Mouse (Mus musculus): ENCODE measurements at regions not wholly inside any gene's neighbourhood (a gene's known extent, or its start where the extent isn't known, plus 50 kb on each side); places are given as distances from the start of the nearest gene placed in this dataset.

DNA sequence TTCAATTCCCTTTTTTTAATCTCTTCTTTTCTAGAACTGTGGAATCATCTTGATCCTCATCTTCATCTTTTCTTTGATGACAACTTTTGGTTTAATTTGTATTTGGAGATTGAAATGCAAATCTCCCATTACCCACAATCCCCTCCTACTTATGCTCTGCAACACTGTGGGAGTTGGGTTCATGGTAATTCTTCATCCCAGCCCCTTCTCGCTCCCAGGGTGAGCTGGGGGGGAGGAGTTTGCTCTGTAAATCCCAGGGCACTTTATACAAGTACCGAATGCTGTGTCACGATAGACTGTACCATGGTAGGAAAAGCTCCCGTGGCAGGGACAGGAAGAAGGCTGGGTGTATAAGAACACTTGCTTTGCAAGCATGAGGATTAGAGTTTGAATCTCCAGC lies 193.8 kb downstream of the Uaca start:
- TF ChIP-seq CHD2 (IDR thresholded peaks at IDR 0.05; ENCODE audit: low read depth, low read length): no peak
- no peak for TF ChIP-seq HCFC1 (IDR thresholded peaks at IDR 0.05; ENCODE audit: borderline replicate concordance, insufficient read depth, low read length)
- no peak for TF ChIP-seq ZNF384 (IDR thresholded peaks at IDR 0.05; ENCODE audit: low read depth, low read length)
- no peak for TF ChIP-seq ZC3H11A (IDR thresholded peaks at IDR 0.05; ENCODE audit: borderline replicate concordance, low read depth, low read length)
- no peak for TF ChIP-seq MAFK (IDR thresholded peaks at IDR 0.05; ENCODE audit: insufficient read depth, low read depth, low read length)
- H3K4me3 ChIP-seq (ENCODE audit: insufficient read depth in 1 of 2, low read depth in 1 of 2, low read length in 2 of 2, poor library complexity in 1 of 2, severe bottlenecking in 1 of 2): no peak overlapping the region
- H3K9ac ChIP-seq (ENCODE audit: insufficient read depth, low read depth, low read length, poor library complexity, severe bottlenecking): no peak overlapping the region
- no peaks in the 10 kb centered on the region for H3K9me3 ChIP-seq (ENCODE audit: control insufficient read depth, insufficient read depth, low read depth, low read length)
- in situ Hi-C loops (cut with MboI; ENCODE audit: low sequenced_read_pairs in 2 of 2, unreplicated experiment in 2 of 2): no loop called here
- no peaks in the 10 kb centered on the region for H3K4me1 ChIP-seq (ENCODE audit: control insufficient read depth in 2 of 2, insufficient read depth in 2 of 2, low read length in 2 of 2, poor library complexity in 1 of 2)
- DNase-seq (ENCODE audit: low read depth, low spot score): no peak
- H3K27ac ChIP-seq (ENCODE audit: insufficient read depth, low read depth, low read length, poor library complexity, severe bottlenecking): no peak overlapping the region
- H3K36me3 ChIP-seq (ENCODE audit: control insufficient read depth, insufficient read depth, low read length, poor library complexity, severe bottlenecking): no peaks in the 10 kb centered on the region

DNA sequence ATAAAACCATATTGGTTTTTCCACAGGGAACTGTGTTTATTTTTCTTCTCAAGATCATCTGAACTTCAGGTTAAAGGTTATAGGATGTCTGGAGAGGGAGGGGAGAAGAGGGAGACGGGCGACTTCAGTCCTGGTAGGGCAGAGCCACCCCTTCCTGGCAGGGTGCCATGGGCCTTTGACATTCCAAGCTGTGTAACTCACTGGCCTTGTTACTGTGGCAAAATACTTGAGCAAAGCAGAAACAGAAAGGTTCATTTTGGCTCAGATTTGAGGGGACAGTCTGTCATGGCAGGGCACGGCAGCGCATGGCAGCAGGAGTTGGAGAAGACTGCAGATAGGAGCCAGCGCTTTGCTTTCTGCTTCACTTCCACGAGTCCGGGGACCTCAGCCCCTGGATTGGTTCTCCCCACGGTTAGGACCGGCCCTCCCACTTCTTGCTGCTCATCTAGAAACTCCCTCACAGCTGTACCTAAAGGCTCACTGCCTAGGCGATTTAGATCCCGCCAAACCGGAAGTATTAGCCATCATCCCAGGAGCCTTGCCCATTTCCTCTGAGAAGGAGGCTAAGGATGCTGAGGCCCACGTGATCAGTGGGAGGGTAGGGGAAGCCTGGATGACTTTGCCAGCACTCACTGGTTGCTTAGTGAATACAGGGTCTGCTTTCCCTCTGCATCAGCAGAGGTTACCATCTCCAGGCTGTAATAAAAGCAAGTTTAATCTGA lies 195.5 kb downstream of the Uaca start:
- TF ChIP-seq HCFC1 (IDR thresholded peaks at IDR 0.05; ENCODE audit: borderline replicate concordance, insufficient read depth, low read length) (no peak), ZNF384 (IDR thresholded peaks at IDR 0.05; ENCODE audit: low read depth, low read length) (no peak), MAFK (IDR thresholded peaks at IDR 0.05; ENCODE audit: insufficient read depth, low read depth, low read length) (no peak), ZC3H11A (IDR thresholded peaks at IDR 0.05; ENCODE audit: borderline replicate concordance, low read depth, low read length) (no peak), CHD2 (IDR thresholded peaks at IDR 0.05; ENCODE audit: low read depth, low read length) (no peak)
- Histone ChIP-seq H3K36me3 (ENCODE audit: control insufficient read depth, insufficient read depth, low read length, poor library complexity, severe bottlenecking) (no peaks in the 10 kb centered on the region), H3K9me3 (ENCODE audit: control insufficient read depth, insufficient read depth, low read depth, low read length) (no peaks in the 10 kb centered on the region), H3K9ac (ENCODE audit: insufficient read depth, low read depth, low read length, poor library complexity, severe bottlenecking) (no peak overlapping the region), H3K4me1 (ENCODE audit: control insufficient read depth in 2 of 2, insufficient read depth in 2 of 2, low read length in 2 of 2, poor library complexity in 1 of 2) (no peaks in the 10 kb centered on the region), H3K4me3 (ENCODE audit: insufficient read depth in 1 of 2, low read depth in 1 of 2, low read length in 2 of 2, poor library complexity in 1 of 2, severe bottlenecking in 1 of 2) (no peak overlapping the region), H3K27ac (ENCODE audit: insufficient read depth, low read depth, low read length, poor library complexity, severe bottlenecking) (no peak overlapping the region)
- no peak for DNase-seq (ENCODE audit: low read depth, low spot score)
- in situ Hi-C loops (cut with MboI; ENCODE audit: low sequenced_read_pairs in 2 of 2, unreplicated experiment in 2 of 2): no loop called here

DNA sequence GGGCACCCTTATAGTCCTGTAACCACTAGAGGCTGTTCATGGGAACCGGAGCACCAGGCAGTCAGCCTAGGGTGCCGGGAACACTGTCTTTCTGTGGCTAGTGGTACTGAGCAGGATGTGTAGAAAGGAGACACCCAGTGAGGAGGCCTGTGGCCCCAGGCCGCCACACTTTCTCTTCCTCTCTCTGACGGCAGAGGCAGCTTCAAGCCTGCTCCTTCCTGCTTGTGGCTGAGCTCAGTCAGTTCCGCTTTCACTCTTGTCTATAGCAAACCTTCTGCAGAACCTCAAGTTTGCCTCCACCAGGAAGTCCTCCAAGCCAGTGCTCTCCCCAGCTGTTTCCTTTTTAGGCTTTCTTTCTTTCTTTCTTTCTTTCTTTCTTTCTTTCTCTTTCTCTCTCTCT lies 197.2 kb downstream of the Uaca start:
- no peaks in the 10 kb centered on the region for H3K36me3 ChIP-seq (ENCODE audit: control insufficient read depth, insufficient read depth, low read length, poor library complexity, severe bottlenecking)
- no peak overlapping the region for H3K9ac ChIP-seq (ENCODE audit: insufficient read depth, low read depth, low read length, poor library complexity, severe bottlenecking)
- in situ Hi-C loops (cut with MboI; ENCODE audit: low sequenced_read_pairs in 2 of 2, unreplicated experiment in 2 of 2): no loop called here
- no peak for DNase-seq (ENCODE audit: low read depth, low spot score)
- H3K4me3 ChIP-seq (ENCODE audit: insufficient read depth in 1 of 2, low read depth in 1 of 2, low read length in 2 of 2, poor library complexity in 1 of 2, severe bottlenecking in 1 of 2): no peak overlapping the region
- TF ChIP-seq ZNF384 (IDR thresholded peaks at IDR 0.05; ENCODE audit: low read depth, low read length) (no peak), CHD2 (IDR thresholded peaks at IDR 0.05; ENCODE audit: low read depth, low read length) (no peak), MAFK (IDR thresholded peaks at IDR 0.05; ENCODE audit: insufficient read depth, low read depth, low read length) (no peak), HCFC1 (IDR thresholded peaks at IDR 0.05; ENCODE audit: borderline replicate concordance, insufficient read depth, low read length) (no peak), ZC3H11A (IDR thresholded peaks at IDR 0.05; ENCODE audit: borderline replicate concordance, low read depth, low read length) (no peak)
- no peaks in the 10 kb centered on the region for H3K4me1 ChIP-seq (ENCODE audit: control insufficient read depth in 2 of 2, insufficient read depth in 2 of 2, low read length in 2 of 2, poor library complexity in 1 of 2)
- H3K9me3 ChIP-seq (ENCODE audit: control insufficient read depth, insufficient read depth, low read depth, low read length): no peaks in the 10 kb centered on the region
- H3K27ac ChIP-seq (ENCODE audit: insufficient read depth, low read depth, low read length, poor library complexity, severe bottlenecking): no peak overlapping the region

DNA sequence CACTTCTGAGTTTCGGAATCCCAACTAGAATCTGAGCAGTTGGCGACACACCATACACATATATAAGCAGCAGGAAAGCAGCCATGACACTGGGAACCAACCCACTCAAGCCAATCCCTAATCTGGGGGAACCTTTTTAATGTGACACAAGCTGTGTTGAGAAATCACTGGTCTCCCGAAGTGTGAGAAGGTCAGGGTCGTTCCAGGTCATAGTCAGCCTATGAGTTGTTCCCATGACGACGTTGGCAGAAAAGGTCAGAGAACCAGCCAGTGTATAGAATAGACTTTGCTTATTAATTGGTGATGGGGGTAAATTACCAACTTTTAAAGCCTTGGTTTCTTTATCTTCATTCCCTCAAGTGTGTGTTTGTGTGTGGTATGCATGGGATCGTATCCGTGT lies 199.3 kb downstream of the Uaca start:
- H3K9me3 ChIP-seq (ENCODE audit: control insufficient read depth, insufficient read depth, low read depth, low read length): no peaks in the 10 kb centered on the region
- H3K36me3 ChIP-seq (ENCODE audit: control insufficient read depth, insufficient read depth, low read length, poor library complexity, severe bottlenecking): no peaks in the 10 kb centered on the region
- H3K27ac ChIP-seq (ENCODE audit: insufficient read depth, low read depth, low read length, poor library complexity, severe bottlenecking): no peak overlapping the region
- TF ChIP-seq ZC3H11A (IDR thresholded peaks at IDR 0.05; ENCODE audit: borderline replicate concordance, low read depth, low read length): no peak
- TF ChIP-seq MAFK (IDR thresholded peaks at IDR 0.05; ENCODE audit: insufficient read depth, low read depth, low read length): no peak
- TF ChIP-seq ZNF384 (IDR thresholded peaks at IDR 0.05; ENCODE audit: low read depth, low read length): no peak
- no peak for TF ChIP-seq HCFC1 (IDR thresholded peaks at IDR 0.05; ENCODE audit: borderline replicate concordance, insufficient read depth, low read length)
- TF ChIP-seq CHD2 (IDR thresholded peaks at IDR 0.05; ENCODE audit: low read depth, low read length): no peak
- no peak overlapping the region for H3K4me3 ChIP-seq (ENCODE audit: insufficient read depth in 1 of 2, low read depth in 1 of 2, low read length in 2 of 2, poor library complexity in 1 of 2, severe bottlenecking in 1 of 2)
- H3K4me1 ChIP-seq (ENCODE audit: control insufficient read depth in 2 of 2, insufficient read depth in 2 of 2, low read length in 2 of 2, poor library complexity in 1 of 2): no peaks in the 10 kb centered on the region
- in situ Hi-C loops (cut with MboI; ENCODE audit: low sequenced_read_pairs in 2 of 2, unreplicated experiment in 2 of 2): no loop called here
- no peak for DNase-seq (ENCODE audit: low read depth, low spot score)
- H3K9ac ChIP-seq (ENCODE audit: insufficient read depth, low read depth, low read length, poor library complexity, severe bottlenecking): no peak overlapping the region

Data from ES-E14 (cell line).